Mouse (Mus musculus) midbrain, embryonic 14.5 days (tissue): Measurements from ENCODE around the gene Synpo2l. TPM values are rescaled to one million over a fixed set of nuclear protein-coding genes. Genes with fewer than 3 reads are reported as not detected.

Source experiments
- ATAC-seq: fragments of 200-750 bp; cut with Nextera tagmentation; 2 replicates; pipeline ENCODE4 v1.8.0; 2017; ENCODE audit warnings: moderate number of reproducible peaks, moderate library complexity; ENCODE audit not compliant: low FRiP score, low TSS enrichment
- DNase-seq: peaks from one replicate; pipeline ENCODE4 v3.0.0-alpha.2; 2015
- H3K27ac ChIP-seq: fragments of 300-500 bp; sonication (generic); replicated peaks from 2 replicates; pipeline ENCODE4 v1.5.1; 2014; ENCODE audit warnings: mild to moderate bottlenecking, low read depth, low read length, moderate library complexity
- H3K27me3 ChIP-seq: fragments of 300-500 bp; sonication (generic); 2 replicates; pipeline ENCODE4 v1.6.1; 2014; ENCODE audit warnings: low read length, control low read depth, mixed read lengths; ENCODE audit not compliant: control insufficient read depth, insufficient read depth
- H3K36me3 ChIP-seq: fragments of 300-500 bp; sonication (generic); 2 replicates; pipeline ENCODE4 v1.6.1; 2014; ENCODE audit warnings: low read length, control low read depth; ENCODE audit not compliant: control insufficient read depth, insufficient read depth
- H3K4me1 ChIP-seq: fragments of 300-500 bp; sonication (generic); 2 replicates; pipeline ENCODE4 v1.6.1; 2014; ENCODE audit warnings: mild to moderate bottlenecking, antibody characterized with exemption, low read length, control low read depth; ENCODE audit not compliant: control insufficient read depth, insufficient read depth
- H3K4me2 ChIP-seq: fragments of 300-500 bp; sonication (generic); 2 replicates; pipeline ENCODE4 v1.6.1; 2014; ENCODE audit warnings: mild to moderate bottlenecking, low read length, moderate library complexity
- H3K4me3 ChIP-seq: fragments of 300-500 bp; sonication (generic); replicated peaks from 2 replicates; pipeline ENCODE4 v1.5.1; 2014; ENCODE audit warnings: low read depth, low read length
- H3K9ac ChIP-seq: fragments of 300-500 bp; sonication (generic); replicated peaks from 2 replicates; pipeline ENCODE4 v1.6.1; 2014; ENCODE audit warnings: mild to moderate bottlenecking, low read length, moderate library complexity
- H3K9me3 ChIP-seq: fragments of 300-500 bp; sonication (generic); 2 replicates; pipeline ENCODE4 v1.6.1; 2016; ENCODE audit warnings: low read length, control low read depth, mixed read lengths; ENCODE audit not compliant: control insufficient read depth
- WGBS: fragments of 180-500 bp; shearing (Covaris S2); extraction: QIAGEN DNeasy Blood & Tissue Kit; methylation state at CpG from one replicate; pipeline ENCODE4 v1.1.7; 2014; 5-methylcytosine and 5-hydroxymethylcytosine counted together
- microRNA-seq: library from miRNA; unstranded; fragments of <30 nt; microRNA quantifications from one replicate; pipeline ENCODE4, GENCODE M21; 2016
- polyA plus RNA-seq: library from polyadenylated mRNA; unstranded; fragments of >200 nt; fragmentation: Nextera tagmentation; extraction: Ambion mirVana; gene quantifications from 2 replicates; pipeline ENCODE4 v1.2.1, GENCODE M21; 2014

Gene Synpo2l
- polyA plus RNA-seq, 1 experiment from 2014 or later: 0.09 TPM

DNA sequence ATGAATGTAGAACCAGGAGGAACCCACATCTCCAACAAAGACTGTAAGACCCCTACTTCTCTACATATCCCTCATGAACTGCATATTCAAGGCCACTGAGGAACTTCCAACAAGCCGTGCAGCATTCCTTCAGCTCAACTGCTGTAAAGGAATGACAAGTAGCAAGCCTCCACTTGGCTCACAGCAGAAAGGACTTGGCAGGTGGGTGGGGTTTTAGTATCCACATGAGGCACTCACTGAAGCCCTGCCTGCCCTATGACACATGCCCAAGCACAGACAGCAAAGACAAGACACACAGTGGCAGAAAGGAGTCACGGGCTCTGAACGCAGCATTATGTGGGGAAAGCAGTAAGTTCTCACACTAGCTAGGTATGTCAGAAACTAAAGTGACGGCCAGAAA is 58.0 kb downstream of the Synpo2l start:
- no peak overlapping the region for H3K4me2 ChIP-seq
- ATAC-seq (no peak), DNase-seq (no peak)
- 86% methylated on average over 4 of the region's 4 CpGs for WGBS
- 0 out of 2 replicates have a peak, but pooled peaks cover 3% of the 10 kb centered on the region for H3K36me3 ChIP-seq
- no peaks in the 10 kb centered on the region for H3K4me1 ChIP-seq
- H3K9ac ChIP-seq: no peak overlapping the region
- no peak overlapping the region for H3K27ac ChIP-seq
- H3K4me3 ChIP-seq: no peak overlapping the region
- H3K9me3 ChIP-seq: no peaks in the 10 kb centered on the region
- H3K27me3 ChIP-seq: no peaks in the 10 kb centered on the region

DNA sequence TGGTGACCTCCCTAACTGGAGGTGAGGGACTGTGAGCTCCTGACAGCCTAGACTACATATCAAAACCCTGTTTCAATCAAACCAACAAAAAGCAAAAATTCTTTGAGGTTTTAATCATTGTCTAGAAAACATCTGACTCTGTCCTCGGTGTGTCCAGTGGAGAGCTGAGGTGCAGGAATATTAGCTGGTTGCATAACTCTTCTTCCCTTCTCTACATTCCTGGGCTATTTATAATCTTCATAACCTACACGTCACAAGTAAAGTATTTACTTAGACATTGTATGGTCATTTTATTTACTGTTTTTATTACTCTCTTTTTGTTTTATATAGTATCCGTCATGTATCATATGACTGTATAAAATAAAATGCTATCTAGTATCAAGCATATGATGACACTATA is 58.6 kb downstream of the Synpo2l start:
- no peaks in the 10 kb centered on the region for H3K27me3 ChIP-seq
- H3K4me3 ChIP-seq: no peak overlapping the region
- H3K9me3 ChIP-seq: no peaks in the 10 kb centered on the region
- H3K9ac ChIP-seq: no peak overlapping the region
- DNase-seq: no peak
- H3K36me3 ChIP-seq: 0 out of 2 replicates have a peak, but pooled peaks cover 3% of the 10 kb centered on the region
- WGBS: 95% methylated on average over 3 of the region's 3 CpGs
- no peaks in the 10 kb centered on the region for H3K4me1 ChIP-seq
- ATAC-seq: no peak
- no peak overlapping the region for H3K27ac ChIP-seq
- H3K4me2 ChIP-seq: no peak overlapping the region

Small RNA genes within 50 kb of the gene (microRNA-seq; reads per million reads assigned to microRNA genes)
- gene Mir6946: 1.2 reads per million

Other genes with a start within 250 kb of the Synpo2l start
- 0.38 and 1.00 TPM in 2 replicates for gene Cfap70, start 216.1 kb downstream of the Synpo2l start, polyA plus RNA-seq
- 9.4 and 11.6 TPM in 2 replicates for gene Anxa7, start 188.2 kb downstream of the Synpo2l start, polyA plus RNA-seq
- 0.27 and 0.49 TPM in 2 replicates for gene Mss51, start 171.5 kb downstream of the Synpo2l start, polyA plus RNA-seq
- 119 and 122 TPM in 2 replicates for gene Ppp3cb, start 121.8 kb downstream of the Synpo2l start, polyA plus RNA-seq
- gene Usp54, start 27.3 kb downstream of the Synpo2l start, polyA plus RNA-seq: 10.9 and 14.5 TPM in 2 replicates
- gene Myoz1, start 11.8 kb downstream of the Synpo2l start, polyA plus RNA-seq: not detected in 2 replicates
- 54.0 and 81.5 TPM in 2 replicates for gene Sec24c, start 6.0 kb upstream of the Synpo2l start, polyA plus RNA-seq
- 17.9 and 22.2 TPM in 2 replicates for gene Fut11, start 26.6 kb upstream of the Synpo2l start, polyA plus RNA-seq
- 188 and 214 TPM in 2 replicates for gene Chchd1, start 34.7 kb upstream of the Synpo2l start, polyA plus RNA-seq
- gene Zswim8, start 39.2 kb upstream of the Synpo2l start, polyA plus RNA-seq: 47.7 and 57.3 TPM in 2 replicates
- gene Ndst2, start 66.2 kb upstream of the Synpo2l start, polyA plus RNA-seq: 14.5 and 20.5 TPM in 2 replicates
- gene Camk2g, start 125.7 kb upstream of the Synpo2l start, polyA plus RNA-seq: 122 and 129 TPM in 2 replicates
- 0.15 and 0.62 TPM in 2 replicates for gene Plau, start 168.3 kb upstream of the Synpo2l start, polyA plus RNA-seq